Mouse (Mus musculus) megakaryocyte, embryonic 14.5 days (primary cell): ENCODE data around the gene Cnbp.

ENCODE experiments used
- FLI1 ChIP-seq: IDR thresholded peaks from 2 replicates; pipeline ENCODE4 v1.6.1; 2012; ENCODE audit warnings: low read length, inconsistent platforms, mixed read lengths
- GATA1 ChIP-seq: IDR thresholded peaks from 3 replicates; pipeline ENCODE4 v1.6.1; 2012; ENCODE audit warnings: mixed read lengths, low read length, inconsistent platforms, borderline replicate concordance

GRCm38 (mm10) chr6:87853446-87853845 is 2.5 kb upstream of the Cnbp start:
- TF ChIP-seq FLI1, result no peak
- TF ChIP-seq GATA1, result no peak
